Comparison of ENCODE assay signal across 1 mouse cellular context in genomic region chr10:80103032-80103431, GRCm38 (mm10).
TF ChIP-seq lines count a peak whose summit lies in the region.

No protein-coding gene starts in this region.

TF ChIP-seq in CH12.LX, 34 proteins besides CTCF, POLR2A, EP300 and RAD21:
- TF ChIP-seq SMC3 (IDR thresholded peaks at IDR 0.05; ENCODE audit: low read depth, low read length) = no peak
- no peak for TF ChIP-seq TCF12 (IDR thresholded peaks at IDR 0.05; ENCODE audit: low read depth, low read length)
- TF ChIP-seq HCFC1 (IDR thresholded peaks at IDR 0.05; ENCODE audit: low read depth, low read length) = no peak
- no peak for TF ChIP-seq IRF4 (IDR thresholded peaks at IDR 0.05; ENCODE audit: low read depth, low read length)
- no peak for TF ChIP-seq USF2 (conservative IDR thresholded peaks at IDR 0.05; ENCODE audit: low read depth, low read length)
- no peak for TF ChIP-seq POLR2AphosphoS2 (IDR thresholded peaks at IDR 0.05; ENCODE audit: low read depth, low read length)
- no peak for TF ChIP-seq TBP (conservative IDR thresholded peaks at IDR 0.05; ENCODE audit: low read depth, low read length)
- no peak for TF ChIP-seq PAX5 (IDR thresholded peaks at IDR 0.05; ENCODE audit: low read length)
- TF ChIP-seq NELFE (IDR thresholded peaks at IDR 0.05; ENCODE audit: low read depth, low read length) = no peak
- no peak for TF ChIP-seq USF1 (IDR thresholded peaks at IDR 0.05; ENCODE audit: low read depth, low read length)
- TF ChIP-seq ELF1 (IDR thresholded peaks at IDR 0.05; ENCODE audit: low read depth, low read length) = no peak
- no peak for TF ChIP-seq ZMIZ1 (IDR thresholded peaks at IDR 0.05; ENCODE audit: low read depth, low read length)
- TF ChIP-seq KAT2A (IDR thresholded peaks at IDR 0.05; ENCODE audit: insufficient replicate concordance, low read length) = no peak
- no peak for TF ChIP-seq NRF1 (IDR thresholded peaks at IDR 0.05; ENCODE audit: low read depth, low read length)
